Mouse (Mus musculus) MEL (cell line): ENCODE results near the gene Plekhg1. TPM values are rescaled to one million over a fixed set of nuclear protein-coding genes. Genes with fewer than 3 reads are reported as not detected.

Source experiments
- DNase-seq: peaks from one replicate; pipeline ENCODE4 v3.0.0; 2011; ENCODE audit warnings: low read depth, low spot score
- H3K27ac ChIP-seq: 2 replicates; pipeline ENCODE4 v1.5.1; 2012; ENCODE audit warnings: low read depth, mild to moderate bottlenecking, control low read depth, low read length, moderate library complexity; ENCODE audit not compliant: control insufficient read depth
- H3K27me3 ChIP-seq, 2 experiments: fragments of 150-350 bp in 1 of 2; sonication (generic) in 1 of 2; 2 replicates each; pipeline ENCODE4 v1.6.1; 2012; ENCODE audit warnings: low read length in 2 of 2, mild to moderate bottlenecking in 2 of 2, improper control_type of control experiment in 1 of 2, moderate library complexity in 1 of 2; ENCODE audit not compliant: insufficient read depth in 2 of 2, control insufficient read depth in 1 of 2
- H3K36me3 ChIP-seq, 2 experiments: 2 replicates each; pipeline ENCODE4 v1.6.1; 2012 to 2014; ENCODE audit warnings: low read length in 2 of 2, improper control_type of control experiment in 1 of 2, inconsistent platforms in 1 of 2, mild to moderate bottlenecking in 1 of 2; ENCODE audit not compliant: insufficient read depth in 2 of 2, control insufficient read depth in 1 of 2
- H3K4me1 ChIP-seq, 2 experiments: fragments of 150-350 bp in 1 of 2; sonication (generic) in 1 of 2; 2 replicates each; pipeline ENCODE4 v1.6.1; 2012; ENCODE audit warnings: low read length in 2 of 2, improper control_type of control experiment in 1 of 2, mild to moderate bottlenecking in 1 of 2; ENCODE audit not compliant: insufficient read depth in 2 of 2, control insufficient read depth in 1 of 2
- H3K4me3 ChIP-seq, 2 experiments: fragments of 150-350 bp in 1 of 2; sonication (generic) in 1 of 2; 2 replicates each; pipeline ENCODE4 v1.5.1; 2012; ENCODE audit warnings: low read depth in 2 of 2, low read length in 2 of 2, mild to moderate bottlenecking in 2 of 2, moderate library complexity in 2 of 2, control low read depth in 1 of 2, improper control_type of control experiment in 1 of 2; ENCODE audit not compliant: control insufficient read depth in 1 of 2, insufficient read depth in 1 of 2
- H3K79me2 ChIP-seq: 2 replicates; pipeline ENCODE4 v1.6.1; 2012; ENCODE audit warnings: mild to moderate bottlenecking, low read length, moderate library complexity; ENCODE audit not compliant: control insufficient read depth, poor library complexity, insufficient read depth
- H3K9ac ChIP-seq: 2 replicates; pipeline ENCODE4 v1.6.1; 2012; ENCODE audit warnings: low read depth, mild to moderate bottlenecking, control low read depth, low read length, moderate library complexity; ENCODE audit not compliant: control insufficient read depth, poor library complexity, severe bottlenecking
- H3K9me3 ChIP-seq: fragments of 150-350 bp; sonication (generic); replicated peaks from 2 replicates; pipeline ENCODE4 v1.6.1; 2012; ENCODE audit warnings: mild to moderate bottlenecking, low read length, improper control_type of control experiment, moderate library complexity; ENCODE audit not compliant: insufficient read depth
- CHD1 ChIP-seq: IDR thresholded peaks from 2 replicates; pipeline ENCODE4 v1.6.1; 2012; ENCODE audit warnings: low read depth, mild to moderate bottlenecking, inconsistent platforms, low read length, improper control_type of control experiment
- E2F4 ChIP-seq: IDR thresholded peaks from 2 replicates; pipeline ENCODE4 v1.6.1; 2011; ENCODE audit warnings: low read depth, low read length, improper control_type of control experiment, borderline replicate concordance
- ELF1 ChIP-seq: IDR thresholded peaks from 2 replicates; pipeline ENCODE4 v1.6.1; 2014; ENCODE audit warnings: low read depth, mild to moderate bottlenecking, inconsistent platforms, low read length, improper control_type of control experiment, moderate library complexity
- EP300 ChIP-seq, 2 experiments: IDR thresholded peaks; 2 replicates each; pipeline ENCODE4 v1.6.1; 2011; ENCODE audit warnings: improper control_type of control experiment in 2 of 2, low read length in 2 of 2, low read depth in 1 of 2, mild to moderate bottlenecking in 1 of 2
- GATA1 ChIP-seq: IDR thresholded peaks from 2 replicates; pipeline ENCODE4 v1.6.1; 2011; ENCODE audit warnings: low read depth, low read length, improper control_type of control experiment
- HCFC1 ChIP-seq: IDR thresholded peaks from 2 replicates; pipeline ENCODE4 v1.6.1; 2012; ENCODE audit warnings: low read depth, mild to moderate bottlenecking, inconsistent platforms, low read length, improper control_type of control experiment, moderate library complexity
- KAT2A ChIP-seq: conservative IDR thresholded peaks from 2 replicates; pipeline ENCODE4 v1.6.1; 2012; ENCODE audit warnings: low read depth, low read length, improper control_type of control experiment, inconsistent platforms
- MAFK ChIP-seq: IDR thresholded peaks from 2 replicates; pipeline ENCODE4 v1.6.1; 2011; ENCODE audit warnings: low read depth, mild to moderate bottlenecking, low read length, improper control_type of control experiment, borderline replicate concordance
- MAX ChIP-seq: IDR thresholded peaks from 2 replicates; pipeline ENCODE4 v1.6.1; 2011; ENCODE audit warnings: low read length, improper control_type of control experiment
- MAZ ChIP-seq: IDR thresholded peaks from 2 replicates; pipeline ENCODE4 v1.6.1; 2012; ENCODE audit warnings: low read depth, mild to moderate bottlenecking, inconsistent platforms, low read length, improper control_type of control experiment
- MYB ChIP-seq: IDR thresholded peaks from 2 replicates; pipeline ENCODE4 v1.6.1; 2011; ENCODE audit warnings: mild to moderate bottlenecking, low read depth, low read length, improper control_type of control experiment
- MYC ChIP-seq: IDR thresholded peaks from 2 replicates; pipeline ENCODE4 v1.6.1; 2011; ENCODE audit warnings: low read depth, mild to moderate bottlenecking, low read length, improper control_type of control experiment, moderate library complexity
- NELFE ChIP-seq: IDR thresholded peaks from 2 replicates; pipeline ENCODE4 v1.6.1; 2011; ENCODE audit warnings: low read depth, low read length, improper control_type of control experiment
- NRF1 ChIP-seq: IDR thresholded peaks from 2 replicates; pipeline ENCODE4 v1.6.1; 2014; ENCODE audit warnings: low read depth, mild to moderate bottlenecking, inconsistent platforms, low read length, improper control_type of control experiment, moderate library complexity; ENCODE audit not compliant: poor library complexity, insufficient read depth, severe bottlenecking
- POLR2AphosphoS2 ChIP-seq: IDR thresholded peaks from 2 replicates; pipeline ENCODE4 v1.6.1; 2011; ENCODE audit warnings: low read length, improper control_type of control experiment
- POLR2AphosphoS5 ChIP-seq: IDR thresholded peaks from 2 replicates; pipeline ENCODE4 v1.6.1; 2012; ENCODE audit warnings: low read depth, borderline replicate concordance, mild to moderate bottlenecking, inconsistent platforms, low read length, moderate library complexity, mixed read lengths
- SMC3 ChIP-seq: IDR thresholded peaks from 2 replicates; pipeline ENCODE4 v1.6.1; 2011; ENCODE audit warnings: low read depth, low read length, improper control_type of control experiment
- TAL1 ChIP-seq: IDR thresholded peaks from 2 replicates; pipeline ENCODE4 v1.6.1; 2012; ENCODE audit warnings: mild to moderate bottlenecking, inconsistent platforms, low read length, moderate library complexity, mixed read lengths
- TBP ChIP-seq: IDR thresholded peaks from 2 replicates; pipeline ENCODE4 v1.8.0; 2011; ENCODE audit warnings: low read depth, low read length, improper control_type of control experiment
- TCF12 ChIP-seq: IDR thresholded peaks from 2 replicates; pipeline ENCODE4 v1.6.1; 2014; ENCODE audit warnings: low read depth, mild to moderate bottlenecking, inconsistent platforms, low read length, improper control_type of control experiment, moderate library complexity
- UBTF ChIP-seq: IDR thresholded peaks from 2 replicates; pipeline ENCODE4 v1.6.1; 2012; ENCODE audit warnings: low read depth, mild to moderate bottlenecking, inconsistent platforms, low read length, improper control_type of control experiment, moderate library complexity, borderline replicate concordance; ENCODE audit not compliant: insufficient read depth
- USF1 ChIP-seq: IDR thresholded peaks from 2 replicates; pipeline ENCODE4 v1.6.1; 2014; ENCODE audit warnings: low read depth, mild to moderate bottlenecking, inconsistent platforms, low read length, improper control_type of control experiment, moderate library complexity
- ZKSCAN1 ChIP-seq: IDR thresholded peaks from 2 replicates; pipeline ENCODE4 v1.6.1; 2012; ENCODE audit warnings: low read depth, mild to moderate bottlenecking, inconsistent platforms, low read length, improper control_type of control experiment, moderate library complexity
- ZMIZ1 ChIP-seq: IDR thresholded peaks from 2 replicates; pipeline ENCODE4 v1.6.1; 2012; ENCODE audit warnings: low read depth, mild to moderate bottlenecking, inconsistent platforms, low read length, improper control_type of control experiment, moderate library complexity
- ZNF384 ChIP-seq: IDR thresholded peaks from 2 replicates; pipeline ENCODE4 v1.6.1; 2012; ENCODE audit warnings: low read depth, mild to moderate bottlenecking, inconsistent platforms, low read length, improper control_type of control experiment
- polyA plus RNA-seq, 2 experiments: library from polyadenylated mRNA; stranded (reverse) in 1 of 2; unstranded in 1 of 2; fragments of >175 nt in 1 of 2; fragments of >200 nt in 1 of 2; gene quantifications; 2 replicates each; pipeline versions ENCODE4 v1.2.1 to v1.2.4; 2012; ENCODE audit warnings: low replicate concordance in 2 of 2, low read depth in 1 of 2; ENCODE audit not compliant: insufficient read length in 2 of 2, insufficient read depth in 1 of 2, missing spikeins in 1 of 2
- total RNA-seq: library from RNA; depleted of rRNA; stranded (reverse); fragments of 300-350 nt; gene quantifications from 2 replicates; pipeline ENCODE4 v1.2.3, GENCODE M21; 2012

Plekhg1 gene
- total and polyA plus RNA-seq, 3 experiments, result 0.01 TPM; not detected in 2

DNA sequence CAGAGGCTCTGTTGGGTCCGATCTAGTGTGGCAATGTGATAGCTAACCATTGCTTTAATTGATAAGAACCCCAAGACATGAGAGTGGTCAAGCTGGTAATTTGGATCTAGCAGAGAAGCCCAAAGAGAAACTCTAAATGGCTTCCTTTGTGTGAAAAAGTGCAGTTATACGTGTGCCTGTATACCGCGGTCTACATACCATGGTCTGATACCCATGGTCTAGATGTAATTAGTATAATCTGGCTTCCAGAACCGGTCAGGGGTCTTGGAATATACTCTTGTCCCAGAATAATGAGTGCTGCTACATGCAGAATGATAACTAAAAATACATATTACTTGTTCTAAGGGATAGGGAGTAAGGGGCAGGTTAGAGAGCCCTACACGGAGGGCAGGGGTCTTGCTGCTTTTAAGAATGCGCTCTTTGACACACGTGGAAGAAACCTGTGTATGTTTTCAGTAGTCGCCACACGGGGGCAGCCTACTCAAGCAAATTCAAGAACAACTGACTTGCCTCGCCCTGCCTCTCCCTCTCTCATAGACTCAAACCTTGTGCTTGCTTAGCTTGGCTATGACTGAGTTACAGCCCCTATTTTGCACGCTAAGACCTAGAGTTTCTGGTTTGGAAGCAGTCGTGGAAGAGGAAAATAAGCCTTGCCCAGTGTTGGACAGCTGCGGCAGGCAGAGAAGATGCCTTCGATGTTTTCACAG is 256.2 kb downstream of the Plekhg1 start (continued):
- TF ChIP-seq MYB (no peak), CHD1 (no peak), GATA1 (no peak), MAZ (no peak), NELFE (no peak)

GRCm38 (mm10) chr10:3997851-3998426 is 257.8 kb downstream of the Plekhg1 start:
- Histone ChIP-seq H3K27ac (no peak overlapping the region), H3K9me3 (no peaks in the 10 kb centered on the region), H3K79me2 (no peaks in the 10 kb centered on the region), H3K9ac (no peak overlapping the region), H3K36me3 (peaks cover 0 to 11% of the 10 kb centered on the region in 2 experiments; a peak in 3 of 4 replicates), H3K27me3 (no peaks in the 10 kb centered on the region), H3K4me1 (peaks cover 2 to 6% of the 10 kb centered on the region in 2 experiments; a peak in 2 of 4 replicates), H3K4me3 (no peak overlapping the region)
- TF ChIP-seq MAFK (no peak), MYC (no peak), ZNF384 (no peak), E2F4 (no peak), SMC3 (no peak), NELFE (no peak), UBTF (no peak), MAX (no peak), ZMIZ1 (no peak), ZKSCAN1 (no peak), KAT2A (no peak), HCFC1 (no peak)
- no peak for DNase-seq

DNA sequence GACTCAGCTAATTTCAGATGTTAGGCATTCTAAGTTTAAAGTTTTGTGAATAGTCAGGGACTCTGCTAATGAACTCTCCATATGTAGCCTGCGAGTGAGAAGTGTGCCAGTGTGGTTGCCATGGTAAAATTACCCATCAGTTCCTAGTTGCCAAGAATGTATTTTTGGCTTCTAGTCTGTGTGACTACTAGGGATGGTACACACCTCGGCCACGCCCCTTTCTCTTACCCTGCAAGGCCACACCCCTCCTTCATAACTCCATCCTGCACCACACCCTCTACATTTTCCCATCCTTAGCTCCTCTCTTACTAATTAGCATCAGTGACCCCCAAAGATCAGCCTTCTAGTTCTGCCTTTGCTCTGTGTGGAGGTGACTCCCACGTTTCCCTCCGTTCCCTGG is 262.5 kb downstream of the Plekhg1 start:
- TF ChIP-seq KAT2A (no peak), TBP (no peak), TAL1 (no peak), USF1 (no peak), EP300 (IDR thresholded peaks at IDR 0.05; ENCODE audit: low read depth in 1 of 2, low read length in 2 of 2) (no peak), ZKSCAN1 (no peak), POLR2AphosphoS2 (no peak), MAZ (no peak), MYC (no peak), E2F4 (no peak), UBTF (no peak), POLR2AphosphoS5 (no peak), NELFE (no peak), NRF1 (no peak), ELF1 (no peak), TCF12 (no peak), ZMIZ1 (no peak), SMC3 (no peak), CHD1 (no peak)
- no peaks in the 10 kb centered on the region for H3K9me3 ChIP-seq
- peaks cover 0 to 5% of the 10 kb centered on the region in 2 experiments; a peak in 2 of 4 replicates for H3K36me3 ChIP-seq
- no peak overlapping the region for H3K4me3 ChIP-seq
- no peaks in the 10 kb centered on the region for H3K4me1 ChIP-seq
- H3K27ac ChIP-seq, result no peak overlapping the region
- no peak overlapping the region for H3K9ac ChIP-seq
- no peaks in the 10 kb centered on the region for H3K79me2 ChIP-seq
- DNase-seq, result no peak
- no peaks in the 10 kb centered on the region for H3K27me3 ChIP-seq
